Mouse (Mus musculus) heart, embryonic 11.5 days (tissue): ENCODE measurements around the gene Ssbp1. TPM values are rescaled to one million over a fixed set of nuclear protein-coding genes. Genes with fewer than 3 reads are reported as not detected.

Experiments
- ATAC-seq: fragments of 200-750 bp; cut with Nextera tagmentation; replicated peaks from 2 replicates; pipeline ENCODE4 v1.8.0; 2017; ENCODE audit warnings: moderate library complexity; ENCODE audit not compliant: insufficient number of reproducible peaks, low FRiP score, low TSS enrichment
- H3K27ac ChIP-seq: fragments of 300-500 bp; sonication (generic); 2 replicates; pipeline ENCODE4 v1.5.1; 2014; ENCODE audit warnings: mild to moderate bottlenecking, low read depth, low read length
- H3K27me3 ChIP-seq: fragments of 300-500 bp; sonication (generic); 2 replicates; pipeline ENCODE4 v1.6.1; 2014; ENCODE audit warnings: mild to moderate bottlenecking, low read length, mixed read lengths; ENCODE audit not compliant: control insufficient read depth, insufficient read depth
- H3K36me3 ChIP-seq: fragments of 300-500 bp; sonication (generic); 2 replicates; pipeline ENCODE4 v1.6.1; 2014; ENCODE audit warnings: mild to moderate bottlenecking, low read length, moderate library complexity, mixed read lengths; ENCODE audit not compliant: control insufficient read depth, insufficient read depth
- H3K4me1 ChIP-seq: fragments of 300-500 bp; sonication (generic); 2 replicates; pipeline ENCODE4 v1.6.1; 2014; ENCODE audit warnings: low read length; ENCODE audit not compliant: control insufficient read depth, insufficient read depth
- H3K4me2 ChIP-seq: fragments of 300-500 bp; sonication (generic); 2 replicates; pipeline ENCODE4 v1.6.1; 2014; ENCODE audit warnings: mild to moderate bottlenecking, moderate library complexity
- H3K4me3 ChIP-seq: fragments of 300-500 bp; sonication (generic); 2 replicates; pipeline ENCODE4 v1.5.1; 2014; ENCODE audit warnings: low read depth, low read length
- H3K9ac ChIP-seq: fragments of 300-500 bp; sonication (generic); 2 replicates; pipeline ENCODE4 v1.6.1; 2014; ENCODE audit warnings: mild to moderate bottlenecking, low read depth, low read length, moderate library complexity
- H3K9me3 ChIP-seq: fragments of 300-500 bp; sonication (generic); replicated peaks from 2 replicates; pipeline ENCODE4 v1.6.1; 2016; ENCODE audit warnings: low read length; ENCODE audit not compliant: control insufficient read depth
- WGBS: fragments of 180-500 bp; shearing (Covaris S2); extraction: QIAGEN DNeasy Blood & Tissue Kit; methylation state at CpG from one replicate; pipeline ENCODE4 v1.1.7; 2014; ENCODE audit not compliant: insufficient replicate concordance; 5-methylcytosine and 5-hydroxymethylcytosine counted together
- polyA plus RNA-seq: library from polyadenylated mRNA; unstranded; fragments of >200 nt; fragmentation: Nextera tagmentation; extraction: Ambion mirVana; gene quantifications from 2 replicates; pipeline ENCODE4 v1.2.1, GENCODE M21; 2014

Ssbp1 gene
- polyA plus RNA-seq, 1 experiment from 2014 or later = 112 TPM

GRCm38 (mm10) chr6:40441755-40442154 lies 29.4 kb upstream of the Ssbp1 start:
- Histone ChIP-seq H3K27ac (no peak overlapping the region), H3K4me1 (no peaks in the 10 kb centered on the region), H3K27me3 (peaks cover 8% of the 10 kb centered on the region), H3K9ac (no peak overlapping the region), H3K4me2 (no peak overlapping the region), H3K9me3 (no peaks in the 10 kb centered on the region), H3K4me3 (no peak overlapping the region), H3K36me3 (no peaks in the 10 kb centered on the region)
- no peak for ATAC-seq
- 18% methylated on average over 3 of the region's 3 CpGs for WGBS

GRCm38 (mm10) chr6:40443281-40443928 lies 27.7 kb upstream of the Ssbp1 start:
- no peak for ATAC-seq
- Histone ChIP-seq H3K4me2 (no peak overlapping the region), H3K4me3 (no peak overlapping the region), H3K27me3 (peaks cover 8% of the 10 kb centered on the region), H3K27ac (no peak overlapping the region), H3K4me1 (no peaks in the 10 kb centered on the region), H3K9me3 (no peaks in the 10 kb centered on the region), H3K36me3 (no peaks in the 10 kb centered on the region), H3K9ac (no peak overlapping the region)
- 21% methylated on average over 10 of the region's 10 CpGs for WGBS

- H3K9me3 ChIP-seq = no peaks in the 10 kb centered on the region
- no peak overlapping the region for H3K4me3 ChIP-seq
- no peak overlapping the region for H3K9ac ChIP-seq
These were observed 22.5 kb upstream of the Ssbp1 start for GRCm38 (mm10) chr6:40448626-40449025.

GRCm38 (mm10) chr6:40454436-40455041 lies 16.6 kb upstream of the Ssbp1 start:
- WGBS = 22% methylated on average over 7 of the region's 7 CpGs
- peaks cover 3% of the 10 kb centered on the region; the same call in 1 of the 2 replicates for H3K27me3 ChIP-seq
- no peak overlapping the region for H3K27ac ChIP-seq
- H3K4me3 ChIP-seq = no peak overlapping the region
- no peak for ATAC-seq
- H3K9ac ChIP-seq = no peak overlapping the region
- H3K9me3 ChIP-seq = no peaks in the 10 kb centered on the region
- H3K36me3 ChIP-seq = no peaks in the 10 kb centered on the region
- H3K4me1 ChIP-seq = no peaks in the 10 kb centered on the region
- no peak overlapping the region for H3K4me2 ChIP-seq

More at GRCm38 (mm10) chr6:40448626-40449025, 22.5 kb upstream of the Ssbp1 start:
- H3K4me1 ChIP-seq = no peaks in the 10 kb centered on the region
- H3K27me3 ChIP-seq = peaks cover 5% of the 10 kb centered on the region; the same call in 1 of the 2 replicates
- no peak for ATAC-seq
- no peaks in the 10 kb centered on the region for H3K36me3 ChIP-seq
- no peak overlapping the region for H3K4me2 ChIP-seq
- no peak overlapping the region for H3K27ac ChIP-seq

- H3K27me3 ChIP-seq = no peaks in the 10 kb centered on the region
- 47% methylated on average over 6 of the region's 6 CpGs for WGBS
These were observed 5.4 kb upstream of the Ssbp1 start for GRCm38 (mm10) chr6:40465710-40466109.

GRCm38 (mm10) chr6:40471720-40472010 lies 513 bp downstream of the Ssbp1 start:
- WGBS = under 1% methylated on average over 7 of the region's 7 CpGs
- Histone ChIP-seq H3K9ac (peak overlapping the region; percentile 94), H3K4me2 (peak overlapping the region; percentile 83), H3K4me3 (peak overlapping the region; percentile 80), H3K9me3 (no peaks in the 10 kb centered on the region), H3K27me3 (no peaks in the 10 kb centered on the region), H3K4me1 (peaks cover 4% of the 10 kb centered on the region), H3K27ac (peak overlapping the region; percentile 93), H3K36me3 (peaks cover 18% of the 10 kb centered on the region)
- ATAC-seq = no peak

More at GRCm38 (mm10) chr6:40465710-40466109, 5.4 kb upstream of the Ssbp1 start:
- Histone ChIP-seq H3K9ac (no peak overlapping the region), H3K4me3 (no peak overlapping the region), H3K4me2 (no peak overlapping the region), H3K27ac (no peak overlapping the region), H3K9me3 (no peaks in the 10 kb centered on the region), H3K36me3 (no peaks in the 10 kb centered on the region), H3K4me1 (no peaks in the 10 kb centered on the region)
- ATAC-seq = no peak

- no peak overlapping the region for H3K4me2 ChIP-seq
- no peaks in the 10 kb centered on the region for H3K9me3 ChIP-seq
- H3K4me1 ChIP-seq = peaks cover 4% of the 10 kb centered on the region
- no peak for ATAC-seq
- H3K9ac ChIP-seq = no peak overlapping the region
- H3K27ac ChIP-seq = no peak overlapping the region
- H3K27me3 ChIP-seq = no peaks in the 10 kb centered on the region
- H3K36me3 ChIP-seq = peaks cover 38% of the 10 kb centered on the region
- WGBS = 90% methylated on average over 4 of the region's 4 CpGs
- no peak overlapping the region for H3K4me3 ChIP-seq
These were observed 5.0 kb downstream of the Ssbp1 start for GRCm38 (mm10) chr6:40476132-40476531.

GRCm38 (mm10) chr6:40479705-40480104 lies 8.6 kb downstream of the Ssbp1 start:
- ATAC-seq = no peak
- H3K9ac ChIP-seq = no peak overlapping the region
- H3K27me3 ChIP-seq = no peaks in the 10 kb centered on the region
- peaks cover 57% of the 10 kb centered on the region for H3K36me3 ChIP-seq
- H3K4me2 ChIP-seq = no peak overlapping the region
- H3K27ac ChIP-seq = no peak overlapping the region
- H3K9me3 ChIP-seq = no peaks in the 10 kb centered on the region
- H3K4me3 ChIP-seq = no peak overlapping the region
- H3K4me1 ChIP-seq = no peaks in the 10 kb centered on the region
- WGBS = 84% methylated on average over 1 of the region's 1 CpGs

GRCm38 (mm10) chr6:40482318-40482717 lies 11.2 kb downstream of the Ssbp1 start:
- H3K4me1 ChIP-seq = no peaks in the 10 kb centered on the region
- no peak overlapping the region for H3K27ac ChIP-seq
- 85% methylated on average over 5 of the region's 5 CpGs for WGBS
- no peak overlapping the region for H3K4me3 ChIP-seq
- H3K27me3 ChIP-seq = no peaks in the 10 kb centered on the region
- ATAC-seq = no peak
- no peak overlapping the region for H3K4me2 ChIP-seq
- peaks cover 40% of the 10 kb centered on the region for H3K36me3 ChIP-seq
- no peaks in the 10 kb centered on the region for H3K9me3 ChIP-seq
- H3K9ac ChIP-seq = no peak overlapping the region
